Mouse (Mus musculus) limb, embryonic 14.5 days (tissue): ENCODE measurements around the gene Rimbp3. TPM values are rescaled to one million over a fixed set of nuclear protein-coding genes. Genes with fewer than 3 reads are reported as not detected.

Experiments
- ATAC-seq: fragments of 200-750 bp; cut with Nextera tagmentation; 2 replicates; pipeline ENCODE4 v1.8.0; 2017; ENCODE audit warnings: low read depth, moderate number of reproducible peaks, moderate TSS enrichment; ENCODE audit not compliant: low FRiP score
- DNase-seq: peaks from one replicate; pipeline ENCODE4 v3.0.0-alpha.2; 2015; ENCODE audit warnings: low spot score
- H3K27ac ChIP-seq: fragments of 300-500 bp; sonication (generic); replicated peaks from 2 replicates; pipeline ENCODE4 v1.5.1; 2014; ENCODE audit warnings: low read depth, mild to moderate bottlenecking, low read length, moderate library complexity, mixed read lengths
- H3K27me3 ChIP-seq: fragments of 300-500 bp; sonication (generic); 2 replicates; pipeline ENCODE4 v1.6.1; 2014; ENCODE audit warnings: low read length, mixed read lengths; ENCODE audit not compliant: control insufficient read depth, insufficient read depth
- H3K36me3 ChIP-seq: fragments of 300-500 bp; sonication (generic); 2 replicates; pipeline ENCODE4 v1.6.1; 2014; ENCODE audit warnings: mild to moderate bottlenecking, low read length, moderate library complexity, mixed read lengths; ENCODE audit not compliant: control insufficient read depth, insufficient read depth
- H3K4me1 ChIP-seq: fragments of 300-500 bp; sonication (generic); 2 replicates; pipeline ENCODE4 v1.6.1; 2014; ENCODE audit warnings: antibody characterized with exemption, low read length, mixed read lengths; ENCODE audit not compliant: control insufficient read depth, insufficient read depth
- H3K4me2 ChIP-seq: fragments of 300-500 bp; sonication (generic); replicated peaks from 2 replicates; pipeline ENCODE4 v1.6.1; 2014; ENCODE audit warnings: low read depth, mild to moderate bottlenecking, low read length, moderate library complexity; ENCODE audit not compliant: severe bottlenecking
- H3K4me3 ChIP-seq: fragments of 300-500 bp; sonication (generic); replicated peaks from 2 replicates; pipeline ENCODE4 v1.5.1; 2014; ENCODE audit warnings: low read length
- H3K9ac ChIP-seq: fragments of 300-500 bp; sonication (generic); 2 replicates; pipeline ENCODE4 v1.6.1; 2014; ENCODE audit warnings: mild to moderate bottlenecking, low read depth, low read length, moderate library complexity; ENCODE audit not compliant: severe bottlenecking
- H3K9me3 ChIP-seq: fragments of 300-500 bp; sonication (generic); 2 replicates; pipeline ENCODE4 v1.6.1; 2016; ENCODE audit warnings: low read length; ENCODE audit not compliant: control insufficient read depth
- POLR2A ChIP-seq: fragments of 200-500 bp; IDR thresholded peaks from 2 replicates; pipeline ENCODE4 v1.8.0; 2012; ENCODE audit warnings: inconsistent platforms, mild to moderate bottlenecking, moderate library complexity, borderline replicate concordance; ENCODE audit not compliant: insufficient read depth, insufficient read length; ENCODE audit errors: extremely low read depth
- WGBS: fragments of 180-500 bp; shearing (Covaris S2); extraction: QIAGEN DNeasy Blood & Tissue Kit; methylation state at CpG from one replicate; pipeline ENCODE4 v1.1.7; 2014; 5-methylcytosine and 5-hydroxymethylcytosine counted together
- polyA plus RNA-seq, 2 experiments: library from polyadenylated mRNA; depleted of rRNA in 1 of 2; stranded (reverse) in 1 of 2; unstranded in 1 of 2; fragments of >200 nt; fragmentation: Nextera tagmentation in 1 of 2; extraction: Ambion mirVana in 1 of 2; gene quantifications; 2 replicates each; pipeline versions ENCODE4 v1.2.1 to v1.2.3; 2012 to 2014

The Rimbp3 gene
- polyA plus RNA-seq, 2 experiments, result 0.21 to 0.26 TPM

DNA sequence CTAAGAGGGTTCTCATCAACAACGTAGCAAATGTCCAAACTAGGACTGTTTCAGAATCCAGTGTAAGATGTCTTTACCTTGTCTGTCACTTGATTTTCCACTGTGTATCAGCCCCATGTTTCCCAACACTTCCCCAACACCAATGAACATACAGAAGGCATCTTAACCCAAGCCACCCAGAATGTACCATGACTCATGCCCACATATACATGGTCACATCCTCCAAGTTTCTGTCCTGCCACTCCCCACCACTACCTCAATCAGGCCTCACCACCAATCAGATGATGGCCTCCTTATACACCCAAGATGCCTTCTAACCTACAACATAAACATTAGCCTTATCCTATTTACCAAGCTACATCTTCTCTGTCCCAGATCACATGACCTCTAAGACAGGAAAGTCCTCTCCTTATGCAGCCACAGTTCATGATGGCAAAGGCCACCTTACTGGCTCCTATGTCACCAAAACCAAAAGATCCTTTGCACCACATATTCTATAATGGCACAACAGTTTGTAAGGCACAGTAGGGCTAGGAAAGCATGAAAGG lies 30.7 kb upstream of the Rimbp3 start:
- Histone ChIP-seq H3K9me3 (no peaks in the 10 kb centered on the region), H3K27me3 (no peaks in the 10 kb centered on the region), H3K27ac (no peak overlapping the region), H3K9ac (no peak overlapping the region), H3K36me3 (peaks cover 32% of the 10 kb centered on the region), H3K4me2 (no peak overlapping the region), H3K4me1 (no peaks in the 10 kb centered on the region), H3K4me3 (no peak overlapping the region)
- DNase-seq (no peak), ATAC-seq (no peak)
- WGBS, result 100% methylated on average over 1 of the region's 1 CpGs
- TF ChIP-seq POLR2A, result no peak

DNA sequence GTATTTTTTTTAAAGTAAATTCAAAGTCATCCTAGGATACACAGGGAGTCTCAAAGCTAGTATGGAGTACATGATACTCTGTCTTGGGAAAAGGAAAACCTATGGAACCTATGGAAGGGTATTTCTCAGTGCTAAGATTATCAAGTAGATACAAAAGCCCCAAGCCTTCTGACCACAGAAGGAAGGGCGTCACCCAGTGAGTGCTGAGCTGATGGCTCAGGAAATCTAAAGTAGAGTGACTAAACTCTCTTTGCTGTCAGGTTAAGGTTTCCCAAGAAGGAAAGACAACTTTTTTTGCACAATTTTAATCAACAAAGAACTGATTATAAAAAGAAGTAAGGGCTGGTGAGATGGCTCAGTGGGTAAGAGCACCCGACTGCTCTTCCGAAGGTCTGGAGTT lies 28.7 kb upstream of the Rimbp3 start:
- 94% methylated on average over 3 of the region's 3 CpGs for WGBS
- H3K9ac ChIP-seq, result no peak overlapping the region
- ATAC-seq (no peak), DNase-seq (no peak)
- no peak overlapping the region for H3K4me2 ChIP-seq
- TF ChIP-seq POLR2A, result no peak
- H3K9me3 ChIP-seq, result no peaks in the 10 kb centered on the region
- H3K36me3 ChIP-seq, result peaks cover 20% of the 10 kb centered on the region
- no peaks in the 10 kb centered on the region for H3K4me1 ChIP-seq
- H3K27ac ChIP-seq, result no peak overlapping the region
- no peaks in the 10 kb centered on the region for H3K27me3 ChIP-seq
- no peak overlapping the region for H3K4me3 ChIP-seq

DNA sequence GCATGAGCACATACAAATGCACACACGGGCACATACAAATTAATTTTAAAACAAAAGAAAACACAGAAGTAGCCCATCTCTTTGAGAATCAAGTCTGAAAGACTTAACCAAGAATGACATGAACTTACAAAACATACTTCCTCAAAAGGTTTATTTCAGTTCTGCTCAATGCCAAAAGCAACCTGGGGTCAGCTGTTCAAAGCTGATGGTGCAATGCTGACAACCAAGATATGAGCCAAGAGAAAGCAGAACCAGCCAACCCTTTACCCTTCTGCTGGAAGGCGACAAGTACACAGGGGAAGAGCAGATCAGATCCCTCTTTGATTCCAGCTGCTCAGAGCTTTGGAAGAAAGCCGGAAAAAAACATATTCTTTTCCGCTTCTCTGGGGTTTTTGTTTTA lies 27.0 kb upstream of the Rimbp3 start:
- DNase-seq (no peak), ATAC-seq (no peak)
- Histone ChIP-seq H3K9me3 (no peaks in the 10 kb centered on the region), H3K27me3 (no peaks in the 10 kb centered on the region), H3K36me3 (peaks cover 10% of the 10 kb centered on the region), H3K27ac (no peak overlapping the region), H3K4me2 (no peak overlapping the region), H3K9ac (no peak overlapping the region), H3K4me3 (no peak overlapping the region), H3K4me1 (no peaks in the 10 kb centered on the region)
- 89% methylated on average over 4 of the region's 4 CpGs for WGBS
- TF ChIP-seq POLR2A, result no peak

DNA sequence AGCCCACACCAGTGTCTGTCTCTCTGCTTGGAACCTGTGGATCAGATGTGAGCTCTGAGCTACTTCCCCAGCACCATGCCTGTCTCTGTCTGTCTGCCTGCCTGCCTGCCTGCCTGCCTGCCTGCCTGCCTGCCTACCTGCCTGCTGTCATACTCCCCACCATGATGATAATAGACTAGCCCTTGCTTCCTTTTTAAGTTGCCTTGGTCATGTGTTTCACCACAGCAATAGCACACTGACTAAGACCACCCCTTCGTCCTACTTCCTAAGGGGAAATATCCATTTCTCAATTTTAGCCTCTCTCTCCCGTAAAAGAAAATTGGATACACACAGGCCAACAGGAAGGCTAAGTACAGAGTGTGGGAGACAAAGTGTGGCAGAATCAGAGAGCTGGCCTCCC lies 26.3 kb upstream of the Rimbp3 start:
- ATAC-seq (no peak), DNase-seq (no peak)
- H3K9me3 ChIP-seq, result no peaks in the 10 kb centered on the region
- no peaks in the 10 kb centered on the region for H3K4me1 ChIP-seq
- H3K9ac ChIP-seq, result no peak overlapping the region
- H3K4me2 ChIP-seq, result no peak overlapping the region
- peaks cover 14% of the 10 kb centered on the region for H3K36me3 ChIP-seq
- 66% methylated on average over 2 of the region's 2 CpGs for WGBS
- H3K27me3 ChIP-seq, result no peaks in the 10 kb centered on the region
- H3K4me3 ChIP-seq, result no peak overlapping the region
- no peak for TF ChIP-seq POLR2A
- H3K27ac ChIP-seq, result no peak overlapping the region

DNA sequence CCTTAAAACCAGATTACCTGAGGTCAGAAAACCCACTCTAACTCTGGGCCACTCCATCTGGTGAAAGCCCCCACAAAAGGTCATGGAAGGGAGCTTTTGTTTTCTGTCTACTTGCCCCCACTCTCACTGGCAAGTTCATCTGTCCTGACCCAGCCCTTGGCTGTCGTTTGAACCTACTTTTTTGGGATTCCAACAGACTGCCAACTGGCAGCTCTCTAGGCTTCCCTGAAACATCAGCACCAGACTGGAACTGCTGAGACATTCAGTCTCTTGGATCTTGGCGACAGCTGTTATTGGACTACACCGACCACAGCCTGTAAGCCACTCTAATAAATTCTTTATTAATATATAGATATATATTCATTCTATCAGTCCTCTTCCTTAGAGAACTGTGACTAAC lies 25.4 kb upstream of the Rimbp3 start:
- no peaks in the 10 kb centered on the region for H3K9me3 ChIP-seq
- no peak overlapping the region for H3K9ac ChIP-seq
- H3K27me3 ChIP-seq, result no peaks in the 10 kb centered on the region
- WGBS, result 77% methylated on average over 3 of the region's 3 CpGs
- peaks cover 14% of the 10 kb centered on the region for H3K36me3 ChIP-seq
- H3K4me3 ChIP-seq, result no peak overlapping the region
- no peak for ATAC-seq
- H3K4me1 ChIP-seq, result no peaks in the 10 kb centered on the region
- H3K27ac ChIP-seq, result no peak overlapping the region
- H3K4me2 ChIP-seq, result no peak overlapping the region
- no peak for TF ChIP-seq POLR2A
- DNase-seq, result no peak

DNA sequence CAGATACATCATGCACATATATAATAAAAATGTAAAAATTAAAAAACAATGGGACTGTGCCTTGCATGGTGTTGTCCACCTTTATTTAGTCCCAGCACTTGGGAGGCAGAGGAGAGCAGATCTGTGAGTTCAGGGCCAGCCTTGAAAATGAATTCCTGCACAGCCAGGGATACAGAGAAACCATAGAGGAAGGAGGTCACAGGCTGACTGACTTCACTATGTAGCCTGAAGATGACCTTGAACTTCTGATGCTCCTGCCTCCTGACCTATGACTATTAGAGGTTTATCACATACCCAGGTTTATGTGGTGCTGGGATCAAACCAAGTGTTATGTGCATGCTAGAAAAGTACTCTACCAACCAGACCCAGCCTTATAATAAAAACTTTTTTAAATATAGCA lies 22.9 kb upstream of the Rimbp3 start:
- Histone ChIP-seq H3K4me2 (no peak overlapping the region), H3K9me3 (no peaks in the 10 kb centered on the region), H3K9ac (no peak overlapping the region), H3K27ac (no peak overlapping the region), H3K36me3 (peaks cover 14% of the 10 kb centered on the region), H3K4me1 (no peaks in the 10 kb centered on the region), H3K4me3 (no peak overlapping the region), H3K27me3 (no peaks in the 10 kb centered on the region)
- DNase-seq (no peak), ATAC-seq (no peak)
- TF ChIP-seq POLR2A, result no peak
